ENCODE assay signal across 8 mouse cellular contexts in the genomic region with DNA sequence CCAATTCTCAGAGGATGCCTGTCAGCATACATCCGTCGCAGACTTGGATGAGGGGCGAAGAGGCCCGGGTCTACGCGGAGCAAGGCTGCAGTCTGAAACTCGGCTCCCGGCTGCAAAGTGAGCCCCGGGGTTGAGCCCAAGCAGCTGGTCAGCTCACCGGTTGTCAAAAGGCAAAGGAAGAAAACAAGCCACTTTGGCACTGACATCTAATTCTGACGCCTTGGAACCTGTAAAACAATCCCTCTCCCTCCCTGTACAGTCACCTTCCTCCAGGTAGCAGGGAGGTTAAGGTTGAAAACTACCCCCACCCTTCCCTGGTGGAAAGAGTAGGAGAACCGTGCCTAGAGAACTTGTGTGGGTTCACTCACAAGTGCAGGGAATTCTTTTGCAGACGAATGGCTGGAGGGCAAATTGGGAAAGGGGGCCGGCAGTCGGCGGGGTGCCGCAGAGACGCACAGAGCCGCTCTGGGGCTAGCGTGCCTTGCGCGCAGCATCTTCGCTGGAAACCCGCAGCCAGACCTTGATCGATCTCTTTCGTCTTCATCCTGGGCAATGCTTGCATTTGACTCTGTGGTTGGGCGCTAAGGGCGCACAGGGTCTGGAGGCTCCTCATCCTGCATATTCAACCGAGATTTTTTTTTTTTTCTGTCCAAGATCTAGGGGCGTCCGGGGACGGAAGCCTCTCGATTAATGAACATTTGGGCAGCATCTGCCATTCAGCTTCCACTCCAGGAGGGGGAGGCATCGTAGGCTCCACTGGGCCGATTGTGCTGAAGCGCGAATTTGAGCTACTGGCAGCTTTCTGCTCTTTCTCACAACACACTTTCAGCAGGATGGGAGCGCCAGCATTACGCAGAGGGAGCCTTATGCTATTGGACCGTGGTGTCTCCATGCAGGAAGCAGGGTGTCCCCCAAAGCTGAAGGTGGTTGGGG. TPM values are rescaled to one million over a fixed set of nuclear protein-coding genes. Genes with fewer than 3 reads are reported as not detected.
DNase-seq lines count a peak whose midpoint lies in the region; ATAC-seq lines count a peak whose summit lies in the region.

No protein-coding gene starts in this region.

- H3K36me3 ChIP-seq in embryonic facial prominence, embryonic 14.5 days (ENCODE audit: control insufficient read depth, insufficient read depth, low read length), result no peaks in the 10 kb centered on the region
- no peaks in the 10 kb centered on the region for H3K36me3 ChIP-seq in intestine, embryonic 14.5 days (ENCODE audit: control insufficient read depth, insufficient read depth, low read length)
- H3K36me3 ChIP-seq in limb, embryonic 10.5 days, result no peaks in the 10 kb centered on the region
- no peaks in the 10 kb centered on the region for H3K36me3 ChIP-seq in midbrain, embryonic 15.5 days (replicated peaks)

- ATAC-seq in embryonic facial prominence, embryonic 14.5 days (ENCODE audit: low read depth), result peak; percentile 65
- peak; percentile 61 for ATAC-seq in intestine, embryonic 14.5 days (replicated peaks; ENCODE audit: low FRiP score, low TSS enrichment, low read depth)
- ATAC-seq in midbrain, embryonic 15.5 days (replicated peaks), result peak; percentile 93

- peaks cover 7% of the 10 kb centered on the region; the same call in 1 of the 2 replicates for H3K4me1 ChIP-seq in embryonic facial prominence, embryonic 14.5 days (ENCODE audit: control insufficient read depth, insufficient read depth, low read length)
- H3K4me1 ChIP-seq in intestine, embryonic 14.5 days (replicated peaks; ENCODE audit: control insufficient read depth, insufficient read depth, low read length), result no peaks in the 10 kb centered on the region; the same call in 1 of the 2 replicates
- peaks cover 23% of the 10 kb centered on the region for H3K4me1 ChIP-seq in limb, embryonic 10.5 days
- H3K4me1 ChIP-seq in midbrain, embryonic 15.5 days, result peaks cover 20% of the 10 kb centered on the region

- H3K9me3 ChIP-seq in embryonic facial prominence, embryonic 14.5 days (ENCODE audit: control insufficient read depth, low read length), result no peaks in the 10 kb centered on the region
- H3K9me3 ChIP-seq in intestine, embryonic 14.5 days (ENCODE audit: control insufficient read depth, low read length), result no peaks in the 10 kb centered on the region
- no peaks in the 10 kb centered on the region for H3K9me3 ChIP-seq in limb, embryonic 10.5 days (replicated peaks)
- H3K9me3 ChIP-seq in midbrain, embryonic 15.5 days, result no peaks in the 10 kb centered on the region

- peak overlapping the region; percentile 87 for H3K4me2 ChIP-seq in embryonic facial prominence, embryonic 14.5 days (ENCODE audit: low read depth, low read length)
- H3K4me2 ChIP-seq in intestine, embryonic 14.5 days (ENCODE audit: low read length), result peak overlapping the region; percentile 75
- peak overlapping the region; percentile 95 for H3K4me2 ChIP-seq in midbrain, embryonic 15.5 days

- peak; percentile 44 for DNase-seq in urinary bladder, adult 2 months (ENCODE audit: low spot score)
- no peak for DNase-seq in urinary bladder, postnatal 10 days (ENCODE audit: low spot score)
- DNase-seq in embryonic facial prominence, embryonic 14.5 days (ENCODE audit: low spot score), result peak; percentile 72
- DNase-seq in intestine, embryonic 14.5 days (ENCODE audit: low spot score), result peak; percentile 79
- DNase-seq in limb, embryonic 10.5 days (ENCODE audit: low spot score), result peak; percentile 61
- no peak for DNase-seq in spleen, adult 12 weeks (ENCODE audit: low spot score)
- DNase-seq in ovary, postnatal 10 days (ENCODE audit: low spot score), result no peak

- under 1% methylated on average over 40 of the region's 40 CpGs for WGBS in embryonic facial prominence, embryonic 14.5 days
- WGBS in intestine, embryonic 14.5 days, result under 1% methylated on average over 40 of the region's 40 CpGs
- WGBS in limb, embryonic 10.5 days, result under 1% methylated on average over 40 of the region's 40 CpGs
- 1% methylated on average over 40 of the region's 40 CpGs for WGBS in midbrain, embryonic 15.5 days

- peak overlapping the region; percentile 49 for H3K9ac ChIP-seq in embryonic facial prominence, embryonic 14.5 days (ENCODE audit: low read depth, low read length)
- peak overlapping the region; percentile 45 for H3K9ac ChIP-seq in intestine, embryonic 14.5 days (ENCODE audit: low read length)
- H3K9ac ChIP-seq in midbrain, embryonic 15.5 days, result peak overlapping the region; percentile 32

- H3K4me3 ChIP-seq in embryonic facial prominence, embryonic 14.5 days (ENCODE audit: low read depth, low read length), result peak overlapping the region; percentile 48
- H3K4me3 ChIP-seq in intestine, embryonic 14.5 days (ENCODE audit: low read depth, low read length), result peak overlapping the region; percentile 40
- peak overlapping the region; percentile 60 for H3K4me3 ChIP-seq in limb, embryonic 10.5 days
- H3K4me3 ChIP-seq in midbrain, embryonic 15.5 days, result peak overlapping the region; percentile 45

- H3K27ac ChIP-seq in embryonic facial prominence, embryonic 14.5 days (replicated peaks; ENCODE audit: low read depth, low read length), result no peak overlapping the region
- peak overlapping the region; percentile 66 for H3K27ac ChIP-seq in intestine, embryonic 14.5 days (ENCODE audit: low read depth)
- H3K27ac ChIP-seq in limb, embryonic 10.5 days, result peak overlapping the region; percentile 42; the same call in 1 of the 2 replicates
- peak overlapping the region; percentile 67 for H3K27ac ChIP-seq in midbrain, embryonic 15.5 days

- no peaks in the 10 kb centered on the region; the same call in 1 of the 2 replicates for H3K27me3 ChIP-seq in embryonic facial prominence, embryonic 14.5 days (replicated peaks; ENCODE audit: control insufficient read depth, insufficient read depth, low read length)
- no peaks in the 10 kb centered on the region for H3K27me3 ChIP-seq in intestine, embryonic 14.5 days (replicated peaks; ENCODE audit: control insufficient read depth, insufficient read depth, low read length)
- H3K27me3 ChIP-seq in limb, embryonic 10.5 days (ENCODE audit: low read depth, poor library complexity, severe bottlenecking), result peaks cover 18% of the 10 kb centered on the region
- no peaks in the 10 kb centered on the region for H3K27me3 ChIP-seq in midbrain, embryonic 15.5 days (replicated peaks)

RNA-seq across cellular contexts. Expression of gene Sptssb, which starts 1.1 kb away (rescaled TPM):
- polyA plus RNA-seq in urinary bladder, adult 2 months (2012; rRNA removed), result 866 and 1,180 TPM in 2 replicates
- polyA plus RNA-seq in embryonic facial prominence, embryonic 14.5 days (2014; fragmentation: Nextera tagmentation; extraction: Ambion mirVana), result 1.7 and 3.3 TPM in 2 replicates
- 22.4 and 24.4 TPM in 2 replicates for polyA plus RNA-seq in intestine, embryonic 14.5 days (2014; fragmentation: Nextera tagmentation; extraction: Ambion mirVana)
- 0.50 and 1.2 TPM in 2 replicates for polyA plus RNA-seq in limb, embryonic 10.5 days (2016; fragmentation: Nextera tagmentation; extraction: Ambion mirVana)
- 0.45 and 0.59 TPM in 2 replicates for polyA plus RNA-seq in midbrain, embryonic 15.5 days (2015; fragmentation: Nextera tagmentation; extraction: Ambion mirVana)

Comparison
In these comparisons a context has a peak if more than half of its experiments do, and no peak if none do; other contexts are left out.
1. DNase-seq: peak in urinary bladder, adult 2 months (single experiment), embryonic facial prominence, embryonic 14.5 days (single experiment), intestine, embryonic 14.5 days (single experiment) and limb, embryonic 10.5 days (single experiment); none in urinary bladder, postnatal 10 days (single experiment), spleen, adult 12 weeks (single experiment) and ovary, postnatal 10 days (single experiment).
2. RNA of gene Sptssb, which starts 1.1 kb away (polyA plus RNA-seq): 866 to 1,180 TPM in urinary bladder, adult 2 months; 22.4 to 24.4 TPM in intestine, embryonic 14.5 days, 1.7 to 3.3 TPM in embryonic facial prominence, embryonic 14.5 days, 0.50 to 1.2 TPM in limb, embryonic 10.5 days and 0.45 to 0.59 TPM in midbrain, embryonic 15.5 days; every median in the first group is over 10 times any median in the second.
3. Peak in every context shown above with its lines, with median percentiles within 50 percentile points of each other: ATAC-seq, H3K4me2 ChIP-seq, H3K4me3 ChIP-seq and H3K9ac ChIP-seq.